Mouse (Mus musculus): ENCODE data around the gene Atad3a. TPM values are rescaled to one million over a fixed set of nuclear protein-coding genes. Genes with fewer than 3 reads are reported as not detected.
A peak's percentile ranks its signal among the peaks of the same experiment; 100 is the strongest.
"Not testable (repeated sequence)": the region's sequence is repeated elsewhere in the genome, so short reads cannot be mapped to it uniquely, and the experiment has no call there.

The Atad3a gene
- polyA plus RNA-seq, 1 experiment from 2014 or later: 138 TPM

GRCm38 (mm10) chr4:155742684-155743083 lies 18.2 kb downstream of the Atad3a start:
- DNase-seq (ENCODE audit: low spot score): no peak
- Histone ChIP-seq H3K9me3 (replicated peaks) (no peaks in the 10 kb centered on the region), H3K27ac (no peak overlapping the region), H3K4me3 (no peak overlapping the region), H3K27me3 (ENCODE audit: low read depth, poor library complexity, severe bottlenecking) (no peaks in the 10 kb centered on the region), H3K36me3 (peaks cover 99% of the 10 kb centered on the region), H3K4me1 (peaks cover 9% of the 10 kb centered on the region)
- 92% methylated on average over 5 of the region's 5 CpGs for WGBS

GRCm38 (mm10) chr4:155740681-155741080 lies 20.2 kb downstream of the Atad3a start:
- not testable (repeated sequence) for H3K9me3 ChIP-seq (replicated peaks); H3K27ac ChIP-seq; H3K27me3 ChIP-seq (ENCODE audit: low read depth, poor library complexity, severe bottlenecking); H3K4me3 ChIP-seq; DNase-seq (ENCODE audit: low spot score)
- peaks cover 18% of the 10 kb centered on the region for H3K4me1 ChIP-seq
- WGBS: 90% methylated on average over 10 of the region's 10 CpGs
- peaks cover 93% of the 10 kb centered on the region for H3K36me3 ChIP-seq

- H3K9me3 ChIP-seq (replicated peaks): no peaks in the 10 kb centered on the region
- 84% methylated on average over 37 of the region's 37 CpGs for WGBS
- H3K4me3 ChIP-seq: no peak overlapping the region
- no peaks in the 10 kb centered on the region for H3K27me3 ChIP-seq (ENCODE audit: low read depth, poor library complexity, severe bottlenecking)
- no peak overlapping the region for H3K27ac ChIP-seq
- no peak for DNase-seq (ENCODE audit: low spot score)
- peaks cover 23% of the 10 kb centered on the region for H3K4me1 ChIP-seq
- peaks cover 86% of the 10 kb centered on the region for H3K36me3 ChIP-seq
Measured at GRCm38 (mm10) chr4:155739741-155740636, 20.9 kb downstream of the Atad3a start.

DNA sequence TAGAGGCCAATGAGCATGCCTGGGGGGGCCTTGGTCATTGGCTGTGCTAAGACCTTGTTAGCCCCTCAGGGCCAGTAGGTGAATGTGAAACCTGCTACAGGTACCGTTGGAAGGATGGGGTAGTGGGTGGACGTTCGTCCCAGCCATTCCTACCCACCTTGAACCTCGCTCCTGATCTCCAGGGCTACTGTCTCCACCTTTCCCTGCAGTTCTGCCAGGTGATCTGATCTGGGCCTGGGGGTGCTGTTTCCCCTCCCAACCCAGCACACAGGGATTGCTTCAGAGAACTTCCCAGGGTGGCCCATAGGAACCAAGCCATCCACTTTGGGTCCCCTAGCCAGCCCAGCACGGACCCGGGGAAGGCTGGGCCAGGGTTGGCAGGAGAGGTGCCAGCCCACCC lies 21.7 kb downstream of the Atad3a start:
- H3K4me3 ChIP-seq: no peak overlapping the region
- no peaks in the 10 kb centered on the region for H3K27me3 ChIP-seq (ENCODE audit: low read depth, poor library complexity, severe bottlenecking)
- peaks cover 83% of the 10 kb centered on the region for H3K36me3 ChIP-seq
- H3K27ac ChIP-seq: no peak overlapping the region
- no peak for DNase-seq (ENCODE audit: low spot score)
- 84% methylated on average over 6 of the region's 6 CpGs for WGBS
- peaks cover 31% of the 10 kb centered on the region for H3K4me1 ChIP-seq
- no peaks in the 10 kb centered on the region for H3K9me3 ChIP-seq (replicated peaks)

DNA sequence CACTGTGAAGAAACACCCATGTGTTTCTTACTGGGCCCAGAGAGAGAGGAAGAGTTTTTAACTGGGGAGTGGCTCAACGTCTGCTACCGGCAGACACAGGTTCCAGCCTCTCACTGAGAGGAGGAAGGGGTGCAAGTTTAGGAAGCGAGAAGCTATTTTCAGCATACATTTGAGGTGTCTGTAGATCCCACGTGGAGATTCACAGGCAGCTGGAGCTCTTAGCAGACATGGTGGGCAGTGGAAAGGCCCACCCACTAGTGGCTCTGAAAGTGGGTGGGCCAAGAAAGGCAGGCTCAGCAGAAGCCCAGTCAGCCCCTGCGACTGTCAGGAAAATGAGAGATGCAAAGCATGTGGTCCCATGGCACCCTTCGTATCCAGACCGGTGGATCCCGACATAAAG lies 22.6 kb downstream of the Atad3a start:
- no peak for DNase-seq (ENCODE audit: low spot score)
- Histone ChIP-seq H3K4me3 (no peak overlapping the region), H3K36me3 (peaks cover 76% of the 10 kb centered on the region), H3K27me3 (ENCODE audit: low read depth, poor library complexity, severe bottlenecking) (no peaks in the 10 kb centered on the region), H3K4me1 (peaks cover 40% of the 10 kb centered on the region), H3K9me3 (replicated peaks) (no peaks in the 10 kb centered on the region), H3K27ac (no peak overlapping the region)
- 71% methylated on average over 8 of the region's 8 CpGs for WGBS

GRCm38 (mm10) chr4:155736421-155736820 lies 24.5 kb downstream of the Atad3a start:
- H3K27ac ChIP-seq: no peak overlapping the region
- H3K27me3 ChIP-seq (ENCODE audit: low read depth, poor library complexity, severe bottlenecking): no peaks in the 10 kb centered on the region
- 0 out of 2 replicates have a peak overlapping the region, but pooled peaks have one; percentile 82 for H3K4me3 ChIP-seq
- WGBS: 89% methylated on average over 5 of the region's 5 CpGs
- H3K4me1 ChIP-seq: peaks cover 41% of the 10 kb centered on the region
- DNase-seq (ENCODE audit: low spot score): no peak
- H3K36me3 ChIP-seq: peaks cover 76% of the 10 kb centered on the region
- no peaks in the 10 kb centered on the region for H3K9me3 ChIP-seq (replicated peaks)

DNA sequence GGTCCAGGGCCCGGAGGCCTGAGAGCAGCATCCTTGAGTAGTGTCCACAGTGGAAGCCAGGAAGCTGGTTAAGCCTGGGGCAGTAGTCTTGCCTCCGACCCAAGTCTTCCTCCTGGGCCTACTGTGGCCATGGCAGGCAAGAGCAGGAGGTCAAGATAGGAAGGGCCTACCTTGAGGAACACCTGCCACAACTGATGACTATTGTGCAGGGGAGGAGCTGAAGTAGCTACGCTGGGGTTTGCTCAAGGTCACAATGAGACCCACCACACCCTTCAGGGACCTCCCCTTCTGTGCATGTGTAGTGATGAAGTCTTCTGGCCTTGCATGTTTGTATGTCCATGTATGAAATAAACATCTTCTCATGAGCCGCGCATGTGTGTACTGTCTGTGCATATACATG lies 25.1 kb downstream of the Atad3a start:
- DNase-seq (ENCODE audit: low spot score): no peak
- Histone ChIP-seq H3K4me1 (peaks cover 41% of the 10 kb centered on the region), H3K9me3 (replicated peaks) (no peaks in the 10 kb centered on the region), H3K27me3 (ENCODE audit: low read depth, poor library complexity, severe bottlenecking) (no peaks in the 10 kb centered on the region), H3K27ac (peak overlapping the region; percentile 92), H3K36me3 (peaks cover 76% of the 10 kb centered on the region), H3K4me3 (peak overlapping the region; percentile 82)
- WGBS: 77% methylated on average over 5 of the region's 5 CpGs

DNA sequence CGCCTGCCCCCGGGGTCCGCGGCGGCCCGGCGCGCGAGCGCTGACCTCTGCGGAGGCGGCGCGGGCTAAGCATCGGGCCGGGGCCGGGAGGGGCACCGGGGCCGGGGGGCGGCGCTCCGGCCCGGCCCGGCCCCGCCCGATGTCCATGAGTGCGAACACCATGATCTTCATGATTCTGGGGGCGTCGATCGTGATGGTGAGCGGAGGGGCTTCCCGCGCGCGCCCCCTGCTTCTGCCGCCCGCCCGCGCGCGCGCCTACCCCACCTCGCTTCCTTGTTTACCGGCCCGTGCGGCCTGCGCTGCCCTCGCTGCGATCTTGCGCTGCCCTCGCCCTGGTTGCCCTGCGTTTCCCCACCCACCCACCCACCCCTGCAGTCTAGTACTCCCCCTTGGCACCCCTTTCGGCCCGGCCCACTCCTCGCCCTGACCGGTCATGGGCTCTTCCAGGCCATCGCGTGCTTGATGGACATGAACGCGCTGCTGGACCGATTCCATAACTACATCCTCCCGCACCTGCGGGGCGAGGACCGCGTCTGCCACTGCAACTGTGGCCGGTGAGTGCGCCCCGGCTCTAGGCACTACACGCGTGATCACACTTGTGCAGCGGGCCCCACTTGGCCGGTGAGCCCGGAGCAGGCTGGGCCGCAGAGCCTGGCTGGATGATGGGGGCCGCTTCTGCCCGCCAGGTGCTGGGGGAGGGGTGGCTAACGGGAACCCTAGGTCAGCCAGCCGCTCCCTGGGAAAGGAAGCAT lies 25.8 kb downstream of the Atad3a start:
- peaks cover 41% of the 10 kb centered on the region for H3K4me1 ChIP-seq
- under 1% methylated on average over 69 of the region's 79 CpGs for WGBS
- peak overlapping the region; percentile 82 for H3K4me3 ChIP-seq
- peak; percentile 69 for DNase-seq (ENCODE audit: low spot score)
- peak overlapping the region; percentile 92 for H3K27ac ChIP-seq
- H3K36me3 ChIP-seq: peaks cover 72% of the 10 kb centered on the region
- H3K27me3 ChIP-seq (ENCODE audit: low read depth, poor library complexity, severe bottlenecking): no peaks in the 10 kb centered on the region
- H3K9me3 ChIP-seq (replicated peaks): no peaks in the 10 kb centered on the region

DNA sequence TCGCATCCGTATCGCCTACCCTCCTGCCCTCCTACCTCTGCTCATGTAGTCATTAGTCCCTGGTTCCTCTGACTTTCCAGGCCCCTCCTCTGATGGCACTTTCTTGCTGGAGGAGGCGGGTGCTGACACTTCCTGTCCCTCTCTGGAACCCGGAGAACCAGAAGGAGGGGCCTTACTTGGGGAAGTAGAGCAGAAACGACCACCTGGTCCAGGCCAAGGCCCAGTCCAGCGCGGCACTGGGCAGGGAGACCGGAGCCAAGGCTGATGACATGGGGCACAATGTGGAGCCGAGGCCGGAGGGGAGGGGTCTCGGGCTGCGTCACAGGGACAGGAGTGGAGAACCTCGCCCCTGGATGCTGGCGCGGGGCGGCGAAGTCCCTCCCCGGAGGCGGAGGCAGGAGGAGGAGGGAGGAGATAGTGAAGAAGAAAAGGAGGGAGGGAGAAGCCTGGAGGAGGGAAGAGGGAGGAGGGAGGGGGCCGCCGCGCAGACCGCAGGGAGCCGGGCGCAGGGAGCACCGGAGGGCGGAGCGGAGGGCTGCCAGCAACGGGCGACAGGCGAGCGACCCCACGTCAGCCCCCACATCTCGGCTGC lies 26.4 kb downstream of the Atad3a start, which contains the start of gene Tmem240:
Gene Tmem240 (plus strand): TSS at position 451 of the 592 bp plus-strand sequence.
- Histone ChIP-seq H3K4me1 (peaks cover 41% of the 10 kb centered on the region), H3K4me3 (peak within 1 kb of the TSS; percentile 82), H3K36me3 (peaks cover 71% of the 10 kb centered on the region), H3K9me3 (replicated peaks) (no peaks in the 10 kb centered on the region), H3K27ac (peak within 1 kb of the TSS; percentile 92), H3K27me3 (ENCODE audit: low read depth, poor library complexity, severe bottlenecking) (no peaks in the 10 kb centered on the region)
- peak; percentile 91 for DNase-seq (ENCODE audit: low spot score)
- WGBS: under 1% methylated on average over 31 of the region's 35 CpGs

DNA sequence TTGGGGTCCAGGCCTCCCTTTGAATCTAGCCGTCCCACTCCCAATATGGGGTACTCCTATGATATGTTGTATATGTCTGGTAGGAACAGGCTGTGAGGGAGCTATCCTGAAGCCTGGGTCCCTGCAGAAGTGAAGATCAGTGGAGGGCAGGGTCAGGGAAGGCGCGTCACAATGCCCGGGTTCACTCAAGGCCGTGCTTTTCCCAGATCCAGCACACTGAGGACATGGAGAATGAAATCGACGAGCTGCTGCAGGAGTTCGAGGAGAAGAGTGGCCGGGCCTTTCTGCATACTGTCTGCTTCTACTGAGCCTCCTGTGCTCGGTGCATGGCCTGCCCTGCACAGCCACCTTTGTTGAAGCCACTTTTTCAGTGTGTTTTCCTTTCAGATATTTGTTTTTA lies 27.6 kb downstream of the Atad3a start:
- no peak for DNase-seq (ENCODE audit: low spot score)
- no peak overlapping the region for H3K27ac ChIP-seq
- no peak overlapping the region for H3K4me3 ChIP-seq
- H3K27me3 ChIP-seq (ENCODE audit: low read depth, poor library complexity, severe bottlenecking): no peaks in the 10 kb centered on the region
- peaks cover 37% of the 10 kb centered on the region for H3K4me1 ChIP-seq
- peaks cover 66% of the 10 kb centered on the region for H3K36me3 ChIP-seq
- WGBS: 89% methylated on average over 10 of the region's 10 CpGs
- no peaks in the 10 kb centered on the region for H3K9me3 ChIP-seq (replicated peaks)

- Histone ChIP-seq H3K27ac (no peak overlapping the region), H3K36me3 (peaks cover 72% of the 10 kb centered on the region), H3K4me1 (no peaks in the 10 kb centered on the region), H3K9me3 (replicated peaks) (no peaks in the 10 kb centered on the region), H3K4me3 (no peak overlapping the region), H3K27me3 (ENCODE audit: low read depth, poor library complexity, severe bottlenecking) (no peaks in the 10 kb centered on the region)
- DNase-seq (ENCODE audit: low spot score): no peak
- WGBS: 90% methylated on average over 2 of the region's 2 CpGs
Measured at GRCm38 (mm10) chr4:155727993-155728392, 32.9 kb downstream of the Atad3a start.

DNA sequence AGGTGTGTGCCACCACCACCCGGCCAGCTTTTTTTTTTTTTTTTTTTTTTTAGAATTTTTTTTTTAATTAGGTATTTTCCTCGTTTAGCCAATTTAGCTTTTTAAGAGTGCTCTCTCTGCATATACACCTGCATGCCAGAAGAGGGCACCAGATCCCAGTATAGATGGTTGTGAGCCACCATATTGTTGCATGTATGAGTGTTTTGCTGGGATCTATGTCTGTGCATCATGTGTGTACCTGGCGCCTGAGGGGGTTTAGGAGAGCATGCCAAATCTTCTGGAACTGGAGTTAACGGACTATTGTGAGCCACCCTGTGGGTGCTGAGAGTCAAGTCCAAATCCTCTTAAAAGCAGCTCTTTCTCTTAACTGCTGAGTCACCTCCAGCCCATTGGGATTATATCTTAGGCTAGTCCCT lies 39.2 kb downstream of the Atad3a start:
- no peaks in the 10 kb centered on the region for H3K4me1 ChIP-seq
- 64% methylated on average over 4 of the region's 4 CpGs for WGBS
- no peak overlapping the region for H3K27ac ChIP-seq
- no peaks in the 10 kb centered on the region for H3K9me3 ChIP-seq (replicated peaks)
- H3K27me3 ChIP-seq (ENCODE audit: low read depth, poor library complexity, severe bottlenecking): no peaks in the 10 kb centered on the region
- DNase-seq (ENCODE audit: low spot score): no peak
- H3K4me3 ChIP-seq: no peak overlapping the region
- H3K36me3 ChIP-seq: peaks cover 55% of the 10 kb centered on the region
